Mouse (Mus musculus) frontal cortex, adult 2 months (tissue): ENCODE data around the gene Camk2n1. TPM values are rescaled to one million over a fixed set of nuclear protein-coding genes. Genes with fewer than 3 reads are reported as not detected.

Experiments used
- DNase-seq, 2 experiments: peaks; one replicate each; pipeline ENCODE4 v3.0.0; 2022; ENCODE audit warnings: low spot score in 1 of 2; ENCODE audit errors: extremely low spot score in 1 of 2
- polyA plus RNA-seq: library from polyadenylated mRNA; depleted of rRNA; stranded (reverse); fragments of >200 nt; gene quantifications from 2 replicates; pipeline ENCODE4 v1.2.3, GENCODE M21; 2012; rRNA removed

Camk2n1 gene
- polyA plus RNA-seq, 1 experiment, result 644 TPM

GRCm38 (mm10) chr4:138504632-138505101 is 50.6 kb downstream of the Camk2n1 start:
- DNase-seq, result peak; percentile 90 to 91

GRCm38 (mm10) chr4:138505171-138505870 is 51.2 kb downstream of the Camk2n1 start:
- no peak for DNase-seq

- DNase-seq, result no peak
Observed at GRCm38 (mm10) chr4:138507903-138508302, 53.8 kb downstream of the Camk2n1 start.

Other genes starting within 250 kb of the Camk2n1 start
- gene Hp1bp3, start 238.0 kb upstream of the Camk2n1 start, polyA plus RNA-seq, result 171 and 179 TPM in 2 replicates
- 62.1 and 67.9 TPM in 2 replicates for gene Sh2d5, start 203.9 kb upstream of the Camk2n1 start, polyA plus RNA-seq
- gene Kif17, start 203.9 kb upstream of the Camk2n1 start, polyA plus RNA-seq, result 21.8 and 23.3 TPM in 2 replicates
- gene Ddost, start 149.6 kb upstream of the Camk2n1 start, polyA plus RNA-seq, result 89.8 and 93.1 TPM in 2 replicates
- gene Pink1, start 128.0 kb upstream of the Camk2n1 start, polyA plus RNA-seq, result 327 and 338 TPM in 2 replicates
- gene Cda, start 86.3 kb upstream of the Camk2n1 start, polyA plus RNA-seq, result 3.6 and 3.7 TPM in 2 replicates
- 19.2 and 19.9 TPM in 2 replicates for gene Fam43b, start 57.8 kb upstream of the Camk2n1 start, polyA plus RNA-seq
- gene Mul1, start 19.6 kb upstream of the Camk2n1 start, polyA plus RNA-seq, result 23.9 and 24.7 TPM in 2 replicates
- 2.4 TPM in 2 replicates for gene Vwa5b1, start 181.6 kb downstream of the Camk2n1 start, polyA plus RNA-seq